Mouse (Mus musculus) midbrain, embryonic 13.5 days (tissue): Measurements from ENCODE around the gene Vsig10l. TPM values are rescaled to one million over a fixed set of nuclear protein-coding genes. Genes with fewer than 3 reads are reported as not detected.

Source experiments
- ATAC-seq: fragments of 200-750 bp; cut with Nextera tagmentation; 2 replicates; pipeline ENCODE4 v1.8.0; 2017; ENCODE audit warnings: mild to moderate bottlenecking, moderate TSS enrichment, moderate library complexity
- H3K27ac ChIP-seq: fragments of 300-500 bp; sonication (generic); 2 replicates; pipeline ENCODE4 v1.5.1; 2015; ENCODE audit warnings: inconsistent platforms, mild to moderate bottlenecking, moderate library complexity
- H3K27me3 ChIP-seq: fragments of 300-500 bp; sonication (generic); 2 replicates; pipeline ENCODE4 v1.6.1; 2015; ENCODE audit warnings: mild to moderate bottlenecking, inconsistent platforms
- H3K36me3 ChIP-seq: fragments of 300-500 bp; sonication (generic); 2 replicates; pipeline ENCODE4 v1.6.1; 2015; ENCODE audit warnings: mild to moderate bottlenecking, inconsistent platforms
- H3K4me1 ChIP-seq: fragments of 300-500 bp; sonication (generic); replicated peaks from 2 replicates; pipeline ENCODE4 v1.6.1; 2015; ENCODE audit warnings: inconsistent platforms
- H3K4me2 ChIP-seq: fragments of 300-500 bp; sonication (generic); replicated peaks from 2 replicates; pipeline ENCODE4 v1.6.1; 2015; ENCODE audit warnings: moderate library complexity, mild to moderate bottlenecking, inconsistent platforms
- H3K4me3 ChIP-seq: fragments of 300-500 bp; sonication (generic); replicated peaks from 2 replicates; pipeline ENCODE4 v1.5.1; 2015; ENCODE audit warnings: mild to moderate bottlenecking, inconsistent platforms
- H3K9ac ChIP-seq: fragments of 300-500 bp; sonication (generic); replicated peaks from 2 replicates; pipeline ENCODE4 v1.6.1; 2015; ENCODE audit warnings: mild to moderate bottlenecking, inconsistent platforms
- H3K9me3 ChIP-seq: fragments of 300-500 bp; sonication (generic); 2 replicates; pipeline ENCODE4 v1.6.1; 2016; ENCODE audit warnings: mild to moderate bottlenecking, inconsistent platforms
- WGBS: fragments of 180-500 bp; shearing (Covaris S2); methylation state at CpG from one replicate; pipeline ENCODE4 v1.1.7; 2015; 5-methylcytosine and 5-hydroxymethylcytosine counted together
- polyA plus RNA-seq: library from polyadenylated mRNA; unstranded; fragments of >200 nt; fragmentation: Nextera tagmentation; extraction: Ambion mirVana; gene quantifications from 2 replicates; pipeline ENCODE4 v1.2.1, GENCODE M21; 2015

Gene Vsig10l
- polyA plus RNA-seq, 1 experiment from 2014 or later, result 7.8 TPM

- Histone ChIP-seq H3K4me3 (peak overlapping the region; percentile 49), H3K36me3 (no peaks in the 10 kb centered on the region), H3K27me3 (peaks cover 24% of the 10 kb centered on the region), H3K4me2 (peak overlapping the region; percentile 76), H3K27ac (no peak overlapping the region), H3K4me1 (peaks cover 18% of the 10 kb centered on the region), H3K9ac (peak overlapping the region; percentile 64), H3K9me3 (no peaks in the 10 kb centered on the region)
- 5% methylated on average over 35 of the region's 35 CpGs for WGBS
- peak; percentile 79 for ATAC-seq
Observed at GRCm38 (mm10) chr7:43464864-43465343, 2.0 kb downstream of the Vsig10l start.

GRCm38 (mm10) chr7:43465344-43466098 is 2.6 kb downstream of the Vsig10l start:
- Histone ChIP-seq H3K4me2 (peak overlapping the region; percentile 76), H3K9ac (peak overlapping the region; percentile 64), H3K27me3 (peaks cover 24% of the 10 kb centered on the region), H3K27ac (no peak overlapping the region), H3K4me1 (peaks cover 18% of the 10 kb centered on the region), H3K36me3 (no peaks in the 10 kb centered on the region), H3K9me3 (no peaks in the 10 kb centered on the region), H3K4me3 (peak overlapping the region; percentile 49)
- under 1% methylated on average over 33 of the region's 33 CpGs for WGBS
- peak; percentile 82 for ATAC-seq

DNA sequence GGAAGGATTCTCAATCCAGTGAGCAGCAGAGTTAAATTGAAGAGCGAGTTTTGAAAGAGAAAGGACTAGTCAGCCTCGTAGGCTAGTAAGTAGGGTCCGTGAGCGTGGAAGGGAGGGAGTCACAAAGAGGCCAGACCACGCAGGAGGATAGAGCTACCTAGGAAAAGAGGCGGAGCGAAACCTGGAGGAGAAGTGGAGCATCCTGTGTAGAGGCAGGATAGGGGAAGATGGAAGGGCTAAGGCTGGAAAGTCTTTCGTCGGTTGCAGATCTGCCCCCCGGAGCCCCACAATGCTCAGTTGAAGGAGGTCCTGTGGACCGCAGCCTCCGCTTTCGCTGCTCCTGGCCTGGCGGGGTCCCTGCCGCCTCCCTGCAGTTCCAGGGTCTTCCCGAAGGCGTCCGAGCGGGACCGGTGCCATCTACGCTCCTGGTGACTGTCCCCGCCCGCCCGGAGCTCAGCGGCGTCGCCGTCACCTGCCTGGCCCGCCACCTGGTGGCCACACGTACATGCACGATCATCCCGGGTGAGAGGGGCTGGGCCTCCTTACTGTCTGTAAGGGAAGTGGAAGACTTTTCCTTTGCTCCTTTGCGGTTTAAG is 3.2 kb downstream of the Vsig10l start:
- Histone ChIP-seq H3K9me3 (no peaks in the 10 kb centered on the region), H3K4me1 (peaks cover 18% of the 10 kb centered on the region), H3K4me2 (peak overlapping the region; percentile 76), H3K27me3 (peaks cover 24% of the 10 kb centered on the region), H3K9ac (peak overlapping the region; percentile 54), H3K36me3 (no peaks in the 10 kb centered on the region), H3K27ac (no peak overlapping the region), H3K4me3 (peak overlapping the region; percentile 49)
- peak; percentile 69 for ATAC-seq
- 2% methylated on average over 32 of the region's 33 CpGs for WGBS

DNA sequence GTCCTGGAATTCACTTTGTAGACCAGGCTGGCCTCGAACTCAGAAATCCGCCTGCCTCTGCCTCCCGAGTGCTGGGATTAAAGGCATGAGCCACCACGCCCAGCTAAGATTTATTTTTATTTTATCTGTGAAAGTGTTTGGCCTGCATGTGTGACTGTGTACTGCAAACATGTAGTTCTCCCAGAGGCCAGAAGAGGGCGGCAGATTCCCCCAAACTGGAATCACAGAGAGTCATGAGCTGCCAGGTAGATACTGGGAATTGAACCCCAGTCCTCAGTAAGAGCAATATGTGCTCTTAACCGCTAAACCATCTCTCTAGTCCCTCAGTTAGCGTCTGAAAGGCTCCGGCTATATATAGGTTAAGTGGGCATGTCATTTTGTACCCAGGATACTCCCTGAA is 7.4 kb downstream of the Vsig10l start:
- 37% methylated on average over 8 of the region's 8 CpGs for WGBS
- Histone ChIP-seq H3K36me3 (peaks cover 16% of the 10 kb centered on the region), H3K27me3 (peaks cover 13% of the 10 kb centered on the region), H3K4me3 (no peak overlapping the region), H3K4me1 (peaks cover 15% of the 10 kb centered on the region), H3K27ac (no peak overlapping the region), H3K9me3 (no peaks in the 10 kb centered on the region), H3K4me2 (no peak overlapping the region), H3K9ac (no peak overlapping the region)
- ATAC-seq, result no peak

GRCm38 (mm10) chr7:43475706-43476105 is 12.8 kb downstream of the Vsig10l start:
- Histone ChIP-seq H3K9ac (no peak overlapping the region), H3K36me3 (peaks cover 39% of the 10 kb centered on the region), H3K9me3 (no peaks in the 10 kb centered on the region), H3K4me2 (no peak overlapping the region), H3K4me1 (peaks cover 10% of the 10 kb centered on the region), H3K27ac (no peak overlapping the region), H3K4me3 (no peak overlapping the region), H3K27me3 (peaks cover 31% of the 10 kb centered on the region)
- ATAC-seq, result no peak
- WGBS, result 17% methylated on average over 23 of the region's 23 CpGs

DNA sequence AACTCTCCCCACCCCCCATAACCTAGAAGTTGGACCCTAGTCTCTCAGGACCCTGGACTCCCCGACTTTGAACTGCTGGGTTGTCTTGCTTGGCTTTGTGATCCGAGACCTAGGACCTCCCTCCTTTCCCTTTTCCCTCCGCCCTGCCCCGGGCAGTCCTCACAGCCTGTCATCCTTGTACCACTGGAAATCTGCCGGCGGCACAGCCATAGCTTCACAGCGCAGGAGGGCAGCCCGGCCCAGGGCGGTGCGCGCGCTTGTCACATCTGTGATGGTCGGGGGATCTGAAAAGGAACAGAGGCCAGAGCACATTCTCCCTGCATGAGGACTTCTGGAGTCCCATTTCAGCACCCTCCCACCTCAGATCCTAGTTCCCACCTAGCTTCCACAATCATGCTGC is 13.4 kb downstream of the Vsig10l start:
- H3K27me3 ChIP-seq, result peaks cover 31% of the 10 kb centered on the region
- H3K4me1 ChIP-seq, result peaks cover 10% of the 10 kb centered on the region
- no peak overlapping the region for H3K4me3 ChIP-seq
- 7% methylated on average over 13 of the region's 13 CpGs for WGBS
- no peaks in the 10 kb centered on the region for H3K9me3 ChIP-seq
- peak; percentile 31; the same call in 1 of the 2 replicates for ATAC-seq
- H3K4me2 ChIP-seq, result no peak overlapping the region
- H3K27ac ChIP-seq, result no peak overlapping the region
- no peak overlapping the region for H3K9ac ChIP-seq
- H3K36me3 ChIP-seq, result peaks cover 39% of the 10 kb centered on the region

- no peak for ATAC-seq
- Histone ChIP-seq H3K9me3 (no peaks in the 10 kb centered on the region), H3K4me2 (no peak overlapping the region), H3K36me3 (peaks cover 16% of the 10 kb centered on the region), H3K4me1 (peaks cover 25% of the 10 kb centered on the region), H3K4me3 (no peak overlapping the region), H3K27me3 (peaks cover 25% of the 10 kb centered on the region), H3K9ac (no peak overlapping the region), H3K27ac (no peak overlapping the region)
- 66% methylated on average over 3 of the region's 3 CpGs for WGBS
Observed at GRCm38 (mm10) chr7:43481191-43481590, 18.2 kb downstream of the Vsig10l start.

GRCm38 (mm10) chr7:43482090-43482716 is 19.3 kb downstream of the Vsig10l start:
- H3K27ac ChIP-seq, result no peak overlapping the region
- 69% methylated on average over 8 of the region's 8 CpGs for WGBS

DNA sequence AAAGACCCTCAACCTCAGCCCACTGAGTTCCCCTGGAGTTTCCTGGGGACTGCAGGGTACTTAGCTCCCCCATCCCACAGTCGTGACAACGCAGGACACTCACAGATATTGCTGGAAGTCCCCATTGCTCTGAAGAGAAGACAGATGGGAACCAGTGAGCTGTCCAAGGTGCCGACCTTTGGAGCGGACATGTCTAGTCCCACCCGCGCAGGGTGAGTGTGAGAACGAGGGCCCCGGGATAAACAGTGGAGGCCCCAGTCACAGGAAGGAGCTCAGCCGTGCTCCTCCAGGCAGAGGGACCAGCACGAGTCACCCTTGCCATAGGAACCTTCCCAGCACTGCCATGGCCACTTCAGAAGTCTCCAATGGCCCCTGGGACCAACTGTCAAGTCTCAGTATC is 20.3 kb downstream of the Vsig10l start:
- 25% methylated on average over 10 of the region's 10 CpGs for WGBS
- Histone ChIP-seq H3K4me2 (no peak overlapping the region), H3K27me3 (peaks cover 5% of the 10 kb centered on the region), H3K9ac (no peak overlapping the region), H3K27ac (no peak overlapping the region), H3K4me1 (peaks cover 30% of the 10 kb centered on the region), H3K4me3 (no peak overlapping the region), H3K9me3 (no peaks in the 10 kb centered on the region), H3K36me3 (peaks cover 6% of the 10 kb centered on the region)
- ATAC-seq, result no peak

More at GRCm38 (mm10) chr7:43482090-43482716, 19.3 kb downstream of the Vsig10l start:
- H3K9ac ChIP-seq, result no peak overlapping the region
- peaks cover 25% of the 10 kb centered on the region for H3K4me1 ChIP-seq
- no peaks in the 10 kb centered on the region for H3K9me3 ChIP-seq
- peaks cover 14% of the 10 kb centered on the region for H3K36me3 ChIP-seq
- no peak overlapping the region for H3K4me2 ChIP-seq
- peak; percentile 62 for ATAC-seq
- peaks cover 15% of the 10 kb centered on the region for H3K27me3 ChIP-seq
- H3K4me3 ChIP-seq, result no peak overlapping the region

- Histone ChIP-seq H3K4me2 (peak overlapping the region; percentile 65), H3K4me3 (peak overlapping the region; percentile 77), H3K36me3 (no peaks in the 10 kb centered on the region), H3K4me1 (peaks cover 24% of the 10 kb centered on the region), H3K9ac (peak overlapping the region; percentile 95), H3K27ac (peak overlapping the region; percentile 39), H3K9me3 (no peaks in the 10 kb centered on the region), H3K27me3 (no peaks in the 10 kb centered on the region)
- ATAC-seq, result no peak
- 42% methylated on average over 5 of the region's 5 CpGs for WGBS
Observed at GRCm38 (mm10) chr7:43488646-43489045, 25.7 kb downstream of the Vsig10l start.

GRCm38 (mm10) chr7:43489631-43490125 is 26.7 kb downstream of the Vsig10l start, which contains the start of gene Iglon5:
Gene Iglon5, minus strand, starts transcription at chr7:43490075.
- Histone ChIP-seq H3K9ac (peak within 1 kb of the TSS; percentile 95), H3K4me1 (peaks cover 24% of the 10 kb centered on the region), H3K4me3 (peak within 1 kb of the TSS; percentile 77), H3K4me2 (peak within 1 kb of the TSS; percentile 65), H3K9me3 (no peaks in the 10 kb centered on the region), H3K27ac (peak within 1 kb of the TSS; percentile 92), H3K27me3 (no peaks in the 10 kb centered on the region), H3K36me3 (no peaks in the 10 kb centered on the region)
- under 1% methylated on average over 27 of the region's 41 CpGs for WGBS
- peak; percentile 74 for ATAC-seq

GRCm38 (mm10) chr7:43490182-43490584 is 27.2 kb downstream of the Vsig10l start:
- 0% methylated on average over 6 of the region's 13 CpGs for WGBS
- Histone ChIP-seq H3K4me2 (peak overlapping the region; percentile 65), H3K9ac (peak overlapping the region; percentile 95), H3K9me3 (no peaks in the 10 kb centered on the region), H3K4me3 (peak overlapping the region; percentile 77), H3K27ac (peak overlapping the region; percentile 92), H3K27me3 (no peaks in the 10 kb centered on the region), H3K36me3 (no peaks in the 10 kb centered on the region), H3K4me1 (peaks cover 24% of the 10 kb centered on the region)
- ATAC-seq, result peak; percentile 87
